Mouse (Mus musculus) liver, embryonic 11.5 days (tissue): ENCODE results near the gene Slc1a5. TPM values are rescaled to one million over a fixed set of nuclear protein-coding genes. Genes with fewer than 3 reads are reported as not detected.
A peak's percentile ranks its signal among the peaks of the same experiment; 100 is the strongest.

ENCODE experiments used
- ATAC-seq: fragments of 200-750 bp; cut with Nextera tagmentation; replicated peaks from 2 replicates; pipeline ENCODE4 v1.8.0; 2017; ENCODE audit warnings: moderate number of reproducible peaks, mild to moderate bottlenecking, moderate TSS enrichment, moderate library complexity; ENCODE audit not compliant: low FRiP score
- DNase-seq: peaks from one replicate; pipeline ENCODE4 v3.0.0-alpha.2; 2017; ENCODE audit warnings: low spot score
- H3K27ac ChIP-seq: fragments of 300-500 bp; sonication (generic); 2 replicates; pipeline ENCODE4 v1.5.1; 2014; ENCODE audit warnings: mild to moderate bottlenecking, low read depth, low read length, control low read depth
- H3K27me3 ChIP-seq: fragments of 300-500 bp; sonication (generic); replicated peaks from 2 replicates; pipeline ENCODE4 v1.6.1; 2014; ENCODE audit warnings: low read length, mixed read lengths; ENCODE audit not compliant: control insufficient read depth, insufficient read depth
- H3K36me3 ChIP-seq: fragments of 300-500 bp; sonication (generic); 2 replicates; pipeline ENCODE4 v1.6.1; 2014; ENCODE audit warnings: mild to moderate bottlenecking, low read length, moderate library complexity, mixed read lengths; ENCODE audit not compliant: control insufficient read depth, insufficient read depth
- H3K4me1 ChIP-seq: fragments of 300-500 bp; sonication (generic); replicated peaks from 2 replicates; pipeline ENCODE4 v1.6.1; 2014; ENCODE audit warnings: low read length, mixed read lengths; ENCODE audit not compliant: control insufficient read depth, insufficient read depth
- H3K4me2 ChIP-seq: fragments of 300-500 bp; sonication (generic); 2 replicates; pipeline ENCODE4 v1.6.1; 2014; ENCODE audit warnings: mild to moderate bottlenecking, control low read depth, moderate library complexity
- H3K4me3 ChIP-seq: fragments of 300-500 bp; sonication (generic); 2 replicates; pipeline ENCODE4 v1.5.1; 2014; ENCODE audit warnings: low read depth, low read length, control low read depth
- H3K9ac ChIP-seq: fragments of 300-500 bp; sonication (generic); 2 replicates; pipeline ENCODE4 v1.6.1; 2014; ENCODE audit warnings: low read depth, low read length, control low read depth
- H3K9me3 ChIP-seq: fragments of 300-500 bp; sonication (generic); 2 replicates; pipeline ENCODE4 v1.6.1; 2016; ENCODE audit warnings: low read length, inconsistent platforms, mixed read lengths; ENCODE audit not compliant: control insufficient read depth
- WGBS: fragments of 180-500 bp; shearing (Covaris S2); extraction: QIAGEN DNeasy Blood & Tissue Kit; methylation state at CpG from one replicate; pipeline ENCODE4 v1.1.7; 2014; 5-methylcytosine and 5-hydroxymethylcytosine counted together
- polyA plus RNA-seq: library from polyadenylated mRNA; unstranded; fragments of >200 nt; fragmentation: Nextera tagmentation; extraction: Ambion mirVana; gene quantifications from 2 replicates; pipeline ENCODE4 v1.2.1, GENCODE M21; 2014

The Slc1a5 gene
- polyA plus RNA-seq, 1 experiment from 2014 or later: 67.9 TPM

GRCm38 (mm10) chr7:16810399-16810919 is 29.3 kb downstream of the Slc1a5 start:
- H3K27me3 ChIP-seq: peaks cover 20% of the 10 kb centered on the region
- H3K4me2 ChIP-seq: peak overlapping the region; percentile 69
- WGBS: 47% methylated on average over 28 of the region's 28 CpGs
- H3K4me3 ChIP-seq: peak overlapping the region; percentile 38
- H3K9me3 ChIP-seq: no peaks in the 10 kb centered on the region
- H3K4me1 ChIP-seq: peaks cover 5% of the 10 kb centered on the region; the same call in 1 of the 2 replicates
- DNase-seq: no peak
- H3K9ac ChIP-seq: no peak overlapping the region
- no peak overlapping the region for H3K27ac ChIP-seq
- ATAC-seq: no peak
- peaks cover 5% of the 10 kb centered on the region; the same call in 1 of the 2 replicates for H3K36me3 ChIP-seq

- ATAC-seq (no peak), DNase-seq (peak; percentile 58)
- H3K4me3 ChIP-seq: peak overlapping the region; percentile 38
- no peak overlapping the region for H3K27ac ChIP-seq
- peaks cover 8% of the 10 kb centered on the region; the same call in 1 of the 2 replicates for H3K4me1 ChIP-seq
- peaks cover 5% of the 10 kb centered on the region; the same call in 1 of the 2 replicates for H3K36me3 ChIP-seq
- no peak overlapping the region for H3K9ac ChIP-seq
- peak overlapping the region; percentile 69 for H3K4me2 ChIP-seq
- peaks cover 20% of the 10 kb centered on the region for H3K27me3 ChIP-seq
- 13% methylated on average over 90 of the region's 90 CpGs for WGBS
- no peaks in the 10 kb centered on the region for H3K9me3 ChIP-seq
Observed at GRCm38 (mm10) chr7:16810920-16811648, 29.9 kb downstream of the Slc1a5 start.

- peak overlapping the region; percentile 38 for H3K4me3 ChIP-seq
- H3K27me3 ChIP-seq: peaks cover 20% of the 10 kb centered on the region
- no peak overlapping the region for H3K27ac ChIP-seq
- DNase-seq: no peak
- H3K36me3 ChIP-seq: peaks cover 5% of the 10 kb centered on the region; the same call in 1 of the 2 replicates
- WGBS: 36% methylated on average over 17 of the region's 17 CpGs
- no peak for ATAC-seq
- no peak overlapping the region for H3K9ac ChIP-seq
- H3K4me1 ChIP-seq: peaks cover 8% of the 10 kb centered on the region; the same call in 1 of the 2 replicates
- H3K9me3 ChIP-seq: no peaks in the 10 kb centered on the region
- H3K4me2 ChIP-seq: peak overlapping the region; percentile 69
Observed at GRCm38 (mm10) chr7:16811649-16812070, 30.5 kb downstream of the Slc1a5 start.

GRCm38 (mm10) chr7:16812505-16812904 is 31.4 kb downstream of the Slc1a5 start:
- Histone ChIP-seq H3K9ac (no peak overlapping the region), H3K36me3 (peaks cover 5% of the 10 kb centered on the region; the same call in 1 of the 2 replicates), H3K4me3 (no peak overlapping the region), H3K4me1 (peaks cover 14% of the 10 kb centered on the region), H3K27me3 (peaks cover 20% of the 10 kb centered on the region), H3K4me2 (no peak overlapping the region), H3K9me3 (no peaks in the 10 kb centered on the region), H3K27ac (no peak overlapping the region)
- DNase-seq: no peak
- 67% methylated on average over 2 of the region's 2 CpGs for WGBS
- ATAC-seq: no peak

GRCm38 (mm10) chr7:16815351-16815941 is 34.3 kb downstream of the Slc1a5 start, which contains the start of gene Strn4:
Gene Strn4, plus strand, starts transcription at chr7:16815889.
- Histone ChIP-seq H3K27ac (peak within 1 kb of the TSS; percentile 96), H3K27me3 (peaks cover 20% of the 10 kb centered on the region), H3K9ac (peak within 1 kb of the TSS; percentile 98), H3K4me3 (peak within 1 kb of the TSS; percentile 97), H3K36me3 (peaks cover 5% of the 10 kb centered on the region; the same call in 1 of the 2 replicates), H3K4me1 (peaks cover 41% of the 10 kb centered on the region), H3K9me3 (no peaks in the 10 kb centered on the region), H3K4me2 (peak within 1 kb of the TSS; percentile 98)
- DNase-seq: no peak
- no peak for ATAC-seq
- 30% methylated on average over 1 of the region's 1 CpGs for WGBS

GRCm38 (mm10) chr7:16816078-16816474 is 34.9 kb downstream of the Slc1a5 start:
- peaks cover 13% of the 10 kb centered on the region for H3K27me3 ChIP-seq
- ATAC-seq (peak; percentile 72), DNase-seq (peak; percentile 81)
- H3K4me2 ChIP-seq: peak overlapping the region; percentile 98
- peaks cover 48% of the 10 kb centered on the region for H3K4me1 ChIP-seq
- H3K27ac ChIP-seq: peak overlapping the region; percentile 96
- H3K4me3 ChIP-seq: peak overlapping the region; percentile 97
- H3K9ac ChIP-seq: peak overlapping the region; percentile 98
- H3K9me3 ChIP-seq: no peaks in the 10 kb centered on the region
- H3K36me3 ChIP-seq: peaks cover 5% of the 10 kb centered on the region; the same call in 1 of the 2 replicates
- WGBS: under 1% methylated on average over 36 of the region's 55 CpGs

- H3K27me3 ChIP-seq: peaks cover 8% of the 10 kb centered on the region
- WGBS: under 1% methylated on average over 62 of the region's 64 CpGs
- peak; percentile 66 for ATAC-seq
- H3K9me3 ChIP-seq: no peaks in the 10 kb centered on the region
- peak within 1 kb of the TSS; percentile 96 for H3K27ac ChIP-seq
- H3K36me3 ChIP-seq: peaks cover 5% of the 10 kb centered on the region; the same call in 1 of the 2 replicates
- peaks cover 50% of the 10 kb centered on the region for H3K4me1 ChIP-seq
- DNase-seq: peak; percentile 66
- H3K9ac ChIP-seq: peak within 1 kb of the TSS; percentile 98
- H3K4me3 ChIP-seq: peak within 1 kb of the TSS; percentile 97
- peak within 1 kb of the TSS; percentile 98 for H3K4me2 ChIP-seq
Observed at GRCm38 (mm10) chr7:16816475-16817122, 35.5 kb downstream of the Slc1a5 start, which contains the start of gene Fkrp. Gene Fkrp, minus strand, starts transcription at chr7:16816732.

- Histone ChIP-seq H3K27ac (0 out of 2 replicates have a peak overlapping the region, but pooled peaks have one; percentile 5), H3K9ac (peak overlapping the region; percentile 98), H3K4me3 (peak overlapping the region; percentile 97), H3K9me3 (no peaks in the 10 kb centered on the region), H3K4me2 (peak overlapping the region; percentile 98), H3K36me3 (peaks cover 5% of the 10 kb centered on the region; the same call in 1 of the 2 replicates), H3K27me3 (no peaks in the 10 kb centered on the region), H3K4me1 (peaks cover 56% of the 10 kb centered on the region)
- ATAC-seq (no peak), DNase-seq (no peak)
- 69% methylated on average over 3 of the region's 3 CpGs for WGBS
Observed at GRCm38 (mm10) chr7:16817693-16818092, 36.6 kb downstream of the Slc1a5 start.
